Mouse (Mus musculus) frontal cortex, adult 2 months (tissue): ENCODE data around the gene Zfp687. TPM values are rescaled to one million over a fixed set of nuclear protein-coding genes. Genes with fewer than 3 reads are reported as not detected.
"Not testable (repeated sequence)": the region's sequence is repeated elsewhere in the genome, so short reads cannot be mapped to it uniquely, and the experiment has no call there.

Experiments used
- DNase-seq, 2 experiments: peaks; one replicate each; pipeline ENCODE4 v3.0.0; 2022; ENCODE audit warnings: low spot score in 1 of 2; ENCODE audit errors: extremely low spot score in 1 of 2
- polyA plus RNA-seq: library from polyadenylated mRNA; depleted of rRNA; stranded (reverse); fragments of >200 nt; gene quantifications from 2 replicates; pipeline ENCODE4 v1.2.3, GENCODE M21; 2012; rRNA removed

Gene Zfp687
- polyA plus RNA-seq, result 18.4 and 20.9 TPM in 2 replicates

- DNase-seq, result peak; percentile 99 to 100
These were observed at the start of gene Zfp687 for GRCm38 (mm10) chr3:95015337-95015872. TSS of gene Zfp687 (minus strand) at chr3:95015448.

- no peak for DNase-seq
These were observed 48.5 kb upstream of the Zfp687 start for GRCm38 (mm10) chr3:95063741-95064140.

GRCm38 (mm10) chr3:95058078-95058477, 42.8 kb upstream of the Zfp687 start:
- DNase-seq, result peak in 1 of 2 experiments; percentile 77

GRCm38 (mm10) chr3:95056275-95056674, 41.0 kb upstream of the Zfp687 start:
- no peak for DNase-seq

- peak in 1 of 2 experiments; percentile 32 for DNase-seq
These were observed 39.4 kb upstream of the Zfp687 start for GRCm38 (mm10) chr3:95054481-95055260.

- peak in 1 of 2 experiments; percentile 42 for DNase-seq
These were observed 38.5 kb upstream of the Zfp687 start for GRCm38 (mm10) chr3:95053701-95054100.

GRCm38 (mm10) chr3:95052959-95053358, 37.7 kb upstream of the Zfp687 start:
- peak in 1 of 2 experiments; percentile 75 for DNase-seq

GRCm38 (mm10) chr3:95047914-95048313, 32.7 kb upstream of the Zfp687 start:
- DNase-seq, result no peak

- DNase-seq, result no peak
These were observed 31.3 kb upstream of the Zfp687 start for GRCm38 (mm10) chr3:95046462-95047057.

- DNase-seq, result no peak
These were observed 28.0 kb upstream of the Zfp687 start for GRCm38 (mm10) chr3:95043251-95043650.

- no peak for DNase-seq
These were observed 27.6 kb upstream of the Zfp687 start for GRCm38 (mm10) chr3:95042838-95043229.

GRCm38 (mm10) chr3:95042166-95042837, 27.1 kb upstream of the Zfp687 start, which contains the start of gene Psmd4:
TSS of gene Psmd4 (minus strand) at chr3:95042614.
- peak; percentile 98 to 99 for DNase-seq

- no peak for DNase-seq
These were observed 26.4 kb upstream of the Zfp687 start for GRCm38 (mm10) chr3:95041625-95042024.

GRCm38 (mm10) chr3:95029953-95030352, 14.7 kb upstream of the Zfp687 start:
- DNase-seq, result no peak

- DNase-seq, result not testable (repeated sequence)
These were observed 14.1 kb upstream of the Zfp687 start for GRCm38 (mm10) chr3:95029291-95029827.

- no peak for DNase-seq
These were observed 13.4 kb upstream of the Zfp687 start for GRCm38 (mm10) chr3:95028603-95029002.

- peak; percentile 53 to 73 for DNase-seq
These were observed 12.5 kb upstream of the Zfp687 start for GRCm38 (mm10) chr3:95027701-95028100.

- DNase-seq, result peak in 1 of 2 experiments; percentile 32
These were observed 11.9 kb upstream of the Zfp687 start for GRCm38 (mm10) chr3:95027057-95027645.

GRCm38 (mm10) chr3:95025202-95025601, 10.0 kb upstream of the Zfp687 start:
- DNase-seq, result no peak

GRCm38 (mm10) chr3:95024551-95024950, 9.3 kb upstream of the Zfp687 start:
- DNase-seq, result peak in 1 of 2 experiments; percentile 53
